Mouse (Mus musculus) MEL (cell line): ENCODE results near the gene Hspa12a. TPM values are rescaled to one million over a fixed set of nuclear protein-coding genes. Genes with fewer than 3 reads are reported as not detected.

Source experiments
- DNase-seq: peaks from one replicate; pipeline ENCODE4 v3.0.0; 2011; ENCODE audit warnings: low read depth, low spot score
- H3K27ac ChIP-seq: 2 replicates; pipeline ENCODE4 v1.5.1; 2012; ENCODE audit warnings: low read depth, mild to moderate bottlenecking, control low read depth, low read length, moderate library complexity; ENCODE audit not compliant: control insufficient read depth
- H3K27me3 ChIP-seq, 2 experiments: fragments of 150-350 bp in 1 of 2; sonication (generic) in 1 of 2; 2 replicates each; pipeline ENCODE4 v1.6.1; 2012; ENCODE audit warnings: low read length in 2 of 2, mild to moderate bottlenecking in 2 of 2, improper control_type of control experiment in 1 of 2, moderate library complexity in 1 of 2; ENCODE audit not compliant: insufficient read depth in 2 of 2, control insufficient read depth in 1 of 2
- H3K36me3 ChIP-seq, 2 experiments: 2 replicates each; pipeline ENCODE4 v1.6.1; 2012 to 2014; ENCODE audit warnings: low read length in 2 of 2, improper control_type of control experiment in 1 of 2, inconsistent platforms in 1 of 2, mild to moderate bottlenecking in 1 of 2; ENCODE audit not compliant: insufficient read depth in 2 of 2, control insufficient read depth in 1 of 2
- H3K4me1 ChIP-seq, 2 experiments: fragments of 150-350 bp in 1 of 2; sonication (generic) in 1 of 2; 2 replicates each; pipeline ENCODE4 v1.6.1; 2012; ENCODE audit warnings: low read length in 2 of 2, improper control_type of control experiment in 1 of 2, mild to moderate bottlenecking in 1 of 2; ENCODE audit not compliant: insufficient read depth in 2 of 2, control insufficient read depth in 1 of 2
- H3K4me3 ChIP-seq, 2 experiments: fragments of 150-350 bp in 1 of 2; sonication (generic) in 1 of 2; 2 replicates each; pipeline ENCODE4 v1.5.1; 2012; ENCODE audit warnings: low read depth in 2 of 2, low read length in 2 of 2, mild to moderate bottlenecking in 2 of 2, moderate library complexity in 2 of 2, control low read depth in 1 of 2, improper control_type of control experiment in 1 of 2; ENCODE audit not compliant: control insufficient read depth in 1 of 2, insufficient read depth in 1 of 2
- H3K79me2 ChIP-seq: 2 replicates; pipeline ENCODE4 v1.6.1; 2012; ENCODE audit warnings: mild to moderate bottlenecking, low read length, moderate library complexity; ENCODE audit not compliant: control insufficient read depth, poor library complexity, insufficient read depth
- H3K9ac ChIP-seq: 2 replicates; pipeline ENCODE4 v1.6.1; 2012; ENCODE audit warnings: low read depth, mild to moderate bottlenecking, control low read depth, low read length, moderate library complexity; ENCODE audit not compliant: control insufficient read depth, poor library complexity, severe bottlenecking
- H3K9me3 ChIP-seq: fragments of 150-350 bp; sonication (generic); replicated peaks from 2 replicates; pipeline ENCODE4 v1.6.1; 2012; ENCODE audit warnings: mild to moderate bottlenecking, low read length, improper control_type of control experiment, moderate library complexity; ENCODE audit not compliant: insufficient read depth
- CHD2 ChIP-seq: IDR thresholded peaks from 2 replicates; pipeline ENCODE4 v1.6.1; 2011; ENCODE audit warnings: low read length, improper control_type of control experiment
- E2F4 ChIP-seq: IDR thresholded peaks from 2 replicates; pipeline ENCODE4 v1.6.1; 2011; ENCODE audit warnings: low read depth, low read length, improper control_type of control experiment, borderline replicate concordance
- ELF1 ChIP-seq: IDR thresholded peaks from 2 replicates; pipeline ENCODE4 v1.6.1; 2014; ENCODE audit warnings: low read depth, mild to moderate bottlenecking, inconsistent platforms, low read length, improper control_type of control experiment, moderate library complexity
- EP300 ChIP-seq, 2 experiments: IDR thresholded peaks; 2 replicates each; pipeline ENCODE4 v1.6.1; 2011; ENCODE audit warnings: improper control_type of control experiment in 2 of 2, low read length in 2 of 2, low read depth in 1 of 2, mild to moderate bottlenecking in 1 of 2
- ETS1 ChIP-seq: IDR thresholded peaks from 2 replicates; pipeline ENCODE4 v1.6.1; 2012; ENCODE audit warnings: low read depth, mild to moderate bottlenecking, inconsistent platforms, low read length, improper control_type of control experiment, moderate library complexity
- HCFC1 ChIP-seq: IDR thresholded peaks from 2 replicates; pipeline ENCODE4 v1.6.1; 2012; ENCODE audit warnings: low read depth, mild to moderate bottlenecking, inconsistent platforms, low read length, improper control_type of control experiment, moderate library complexity
- JUND ChIP-seq: IDR thresholded peaks from 2 replicates; pipeline ENCODE4 v1.6.1; 2011; ENCODE audit warnings: low read depth, mild to moderate bottlenecking, improper control_type of control experiment, low read length
- MAX ChIP-seq: IDR thresholded peaks from 2 replicates; pipeline ENCODE4 v1.6.1; 2011; ENCODE audit warnings: low read length, improper control_type of control experiment
- MEF2A ChIP-seq: IDR thresholded peaks from 2 replicates; pipeline ENCODE4 v1.6.1; 2014; ENCODE audit warnings: low read depth, mild to moderate bottlenecking, inconsistent platforms, low read length, improper control_type of control experiment; ENCODE audit not compliant: poor library complexity, insufficient replicate concordance, severe bottlenecking; ENCODE audit errors: extremely low read depth
- MYB ChIP-seq: IDR thresholded peaks from 2 replicates; pipeline ENCODE4 v1.6.1; 2011; ENCODE audit warnings: mild to moderate bottlenecking, low read depth, low read length, improper control_type of control experiment
- MYC ChIP-seq: IDR thresholded peaks from 2 replicates; pipeline ENCODE4 v1.6.1; 2011; ENCODE audit warnings: low read depth, mild to moderate bottlenecking, low read length, improper control_type of control experiment, moderate library complexity
- NELFE ChIP-seq: IDR thresholded peaks from 2 replicates; pipeline ENCODE4 v1.6.1; 2011; ENCODE audit warnings: low read depth, low read length, improper control_type of control experiment
- POLR2A ChIP-seq, 2 experiments: IDR thresholded peaks; 2 replicates each; pipeline ENCODE4 v1.6.1; 2011 to 2012; ENCODE audit warnings: low read length in 2 of 2, mild to moderate bottlenecking in 2 of 2, control low read depth in 1 of 2, improper control_type of control experiment in 1 of 2, low read depth in 1 of 2, moderate library complexity in 1 of 2; ENCODE audit not compliant: control insufficient read depth in 1 of 2, insufficient read depth in 1 of 2, poor library complexity in 1 of 2
- POLR2AphosphoS2 ChIP-seq: IDR thresholded peaks from 2 replicates; pipeline ENCODE4 v1.6.1; 2011; ENCODE audit warnings: low read length, improper control_type of control experiment
- POLR2AphosphoS5 ChIP-seq: IDR thresholded peaks from 2 replicates; pipeline ENCODE4 v1.6.1; 2012; ENCODE audit warnings: low read depth, borderline replicate concordance, mild to moderate bottlenecking, inconsistent platforms, low read length, moderate library complexity, mixed read lengths
- RCOR1 ChIP-seq: IDR thresholded peaks from 2 replicates; pipeline ENCODE4 v1.6.1; 2012; ENCODE audit warnings: low read depth, mild to moderate bottlenecking, inconsistent platforms, low read length, improper control_type of control experiment
- SIN3A ChIP-seq: IDR thresholded peaks from 2 replicates; pipeline ENCODE4 v1.6.1; 2012; ENCODE audit warnings: low read length, improper control_type of control experiment, inconsistent platforms
- SMC3 ChIP-seq: IDR thresholded peaks from 2 replicates; pipeline ENCODE4 v1.6.1; 2011; ENCODE audit warnings: low read depth, low read length, improper control_type of control experiment
- TAL1 ChIP-seq: IDR thresholded peaks from 2 replicates; pipeline ENCODE4 v1.6.1; 2012; ENCODE audit warnings: mild to moderate bottlenecking, inconsistent platforms, low read length, moderate library complexity, mixed read lengths
- TBP ChIP-seq: IDR thresholded peaks from 2 replicates; pipeline ENCODE4 v1.8.0; 2011; ENCODE audit warnings: low read depth, low read length, improper control_type of control experiment
- UBTF ChIP-seq: IDR thresholded peaks from 2 replicates; pipeline ENCODE4 v1.6.1; 2012; ENCODE audit warnings: low read depth, mild to moderate bottlenecking, inconsistent platforms, low read length, improper control_type of control experiment, moderate library complexity, borderline replicate concordance; ENCODE audit not compliant: insufficient read depth
- USF1 ChIP-seq: IDR thresholded peaks from 2 replicates; pipeline ENCODE4 v1.6.1; 2014; ENCODE audit warnings: low read depth, mild to moderate bottlenecking, inconsistent platforms, low read length, improper control_type of control experiment, moderate library complexity
- USF2 ChIP-seq, 2 experiments: IDR thresholded peaks; 2 replicates each; pipeline ENCODE4 v1.6.1; 2011 to 2012; ENCODE audit warnings: improper control_type of control experiment in 2 of 2, low read length in 2 of 2, borderline replicate concordance in 1 of 2, inconsistent platforms in 1 of 2, low read depth in 1 of 2, mild to moderate bottlenecking in 1 of 2; ENCODE audit not compliant: insufficient read depth in 1 of 2
- ZC3H11A ChIP-seq: IDR thresholded peaks from 2 replicates; pipeline ENCODE4 v1.6.1; 2012; ENCODE audit warnings: low read depth, mild to moderate bottlenecking, inconsistent platforms, low read length, improper control_type of control experiment
- ZMIZ1 ChIP-seq: IDR thresholded peaks from 2 replicates; pipeline ENCODE4 v1.6.1; 2012; ENCODE audit warnings: low read depth, mild to moderate bottlenecking, inconsistent platforms, low read length, improper control_type of control experiment, moderate library complexity
- polyA plus RNA-seq, 2 experiments: library from polyadenylated mRNA; stranded (reverse) in 1 of 2; unstranded in 1 of 2; fragments of >175 nt in 1 of 2; fragments of >200 nt in 1 of 2; gene quantifications; 2 replicates each; pipeline versions ENCODE4 v1.2.1 to v1.2.4; 2012; ENCODE audit warnings: low replicate concordance in 2 of 2, low read depth in 1 of 2; ENCODE audit not compliant: insufficient read length in 2 of 2, insufficient read depth in 1 of 2, missing spikeins in 1 of 2
- total RNA-seq: library from RNA; depleted of rRNA; stranded (reverse); fragments of 300-350 nt; gene quantifications from 2 replicates; pipeline ENCODE4 v1.2.3, GENCODE M21; 2012

Hspa12a gene
- total and polyA plus RNA-seq, 3 experiments = not detected

GRCm38 (mm10) chr19:58882336-58882735 is 61.1 kb downstream of the Hspa12a start:
- Histone ChIP-seq H3K9ac (no peak overlapping the region), H3K9me3 (no peaks in the 10 kb centered on the region), H3K27ac (no peak overlapping the region), H3K36me3 (no peaks in the 10 kb centered on the region), H3K4me1 (no peaks in the 10 kb centered on the region), H3K27me3 (no peaks in the 10 kb centered on the region), H3K4me3 (no peak overlapping the region), H3K79me2 (no peaks in the 10 kb centered on the region)
- no peak for DNase-seq
- TF ChIP-seq ZC3H11A = no peak
- TF ChIP-seq MEF2A = no peak
- TF ChIP-seq CHD2 = no peak
- TF ChIP-seq TAL1 = no peak
- no peak for TF ChIP-seq EP300 (IDR thresholded peaks at IDR 0.05; ENCODE audit: low read depth in 1 of 2, low read length in 2 of 2)
- no peak for TF ChIP-seq SMC3
- TF ChIP-seq USF2 (IDR thresholded peaks at IDR 0.05; ENCODE audit: borderline replicate concordance in 1 of 2, insufficient read depth in 1 of 2, low read depth in 1 of 2, low read length in 2 of 2) = no peak
- no peak for TF ChIP-seq POLR2AphosphoS5
- TF ChIP-seq USF1 = no peak
- TF ChIP-seq HCFC1 = no peak
- no peak for TF ChIP-seq ETS1
- no peak for TF ChIP-seq NELFE
- TF ChIP-seq ZMIZ1 = no peak

GRCm38 (mm10) chr19:58879330-58879957 is 64.0 kb downstream of the Hspa12a start:
- Histone ChIP-seq H3K9me3 (no peaks in the 10 kb centered on the region), H3K79me2 (no peaks in the 10 kb centered on the region), H3K36me3 (no peaks in the 10 kb centered on the region), H3K4me1 (no peaks in the 10 kb centered on the region), H3K27me3 (no peaks in the 10 kb centered on the region), H3K4me3 (no peak overlapping the region), H3K9ac (no peak overlapping the region), H3K27ac (no peak overlapping the region)
- no peak for DNase-seq
- TF ChIP-seq JUND (no peak), TAL1 (no peak), TBP (no peak), POLR2AphosphoS2 (no peak), ELF1 (no peak), HCFC1 (no peak), ETS1 (no peak), MEF2A (no peak), MAX (no peak), MYB (no peak), SIN3A (no peak), SMC3 (no peak), USF1 (no peak), USF2 (IDR thresholded peaks at IDR 0.05; ENCODE audit: borderline replicate concordance in 1 of 2, insufficient read depth in 1 of 2, low read depth in 1 of 2, low read length in 2 of 2) (no peak), ZMIZ1 (no peak), MYC (no peak), E2F4 (no peak), RCOR1 (no peak), UBTF (no peak), POLR2A (IDR thresholded peaks at IDR 0.05; ENCODE audit: control insufficient read depth in 1 of 2, insufficient read depth in 1 of 2, low read depth in 1 of 2, low read length in 2 of 2, poor library complexity in 1 of 2) (no peak)
